Mouse (Mus musculus) right cerebral cortex, postnatal 4 days (tissue): Measurements from ENCODE around the gene Tbccd1.
"Not testable (repeated sequence)": the region's sequence is repeated elsewhere in the genome, so short reads cannot be mapped to it uniquely, and the experiment has no call there.

ENCODE experiments used
- DNase-seq: peaks from one replicate; pipeline ENCODE4 v3.0.0-alpha.2; 2022

Tbccd1 gene

GRCm38 (mm10) chr16:22778296-22778695 lies 79.2 kb downstream of the Tbccd1 start:
- not testable (repeated sequence) for DNase-seq

GRCm38 (mm10) chr16:22775471-22775985 lies 81.9 kb downstream of the Tbccd1 start:
- no peak for DNase-seq

GRCm38 (mm10) chr16:22768661-22769060 lies 88.8 kb downstream of the Tbccd1 start:
- DNase-seq, result no peak

GRCm38 (mm10) chr16:22767405-22767804 lies 90.1 kb downstream of the Tbccd1 start:
- DNase-seq, result no peak

- DNase-seq, result no peak
Measured at GRCm38 (mm10) chr16:22766738-22767211, 90.7 kb downstream of the Tbccd1 start.

GRCm38 (mm10) chr16:22765531-22765930 lies 91.9 kb downstream of the Tbccd1 start:
- no peak for DNase-seq
